Mouse (Mus musculus) ES-Bruce4 (cell line): ENCODE measurements around the gene Kcnj16. TPM values are rescaled to one million over a fixed set of nuclear protein-coding genes. Genes with fewer than 3 reads are reported as not detected.

Experiments used
- H3K27ac ChIP-seq: 2 replicates; pipeline ENCODE4 v1.5.1; 2012; ENCODE audit warnings: low read length, inconsistent platforms; ENCODE audit not compliant: insufficient read depth
- H3K27me3 ChIP-seq: 2 replicates; pipeline ENCODE4 v1.6.1; 2012; ENCODE audit warnings: mild to moderate bottlenecking, low read length, inconsistent platforms; ENCODE audit not compliant: control insufficient read depth, poor library complexity, insufficient read depth, severe bottlenecking
- H3K36me3 ChIP-seq: 2 replicates; pipeline ENCODE4 v1.6.1; 2012; ENCODE audit warnings: inconsistent platforms, mild to moderate bottlenecking, low read length, moderate library complexity; ENCODE audit not compliant: control insufficient read depth, poor library complexity, insufficient read depth, severe bottlenecking
- H3K4me1 ChIP-seq: one replicate; pipeline ENCODE4 v1.8.1; 2011; ENCODE audit warnings: low read length; ENCODE audit not compliant: control insufficient read depth, insufficient read depth
- H3K4me3 ChIP-seq: 2 replicates; pipeline ENCODE4 v1.5.1; 2011; ENCODE audit warnings: low read depth, mild to moderate bottlenecking, low read length
- H3K9ac ChIP-seq: 2 replicates; pipeline ENCODE4 v1.6.1; 2012; ENCODE audit warnings: low read depth, mild to moderate bottlenecking, inconsistent platforms; ENCODE audit not compliant: poor library complexity, severe bottlenecking
- H3K9me3 ChIP-seq: replicated peaks from 2 replicates; pipeline ENCODE4 v1.6.1; 2012; ENCODE audit warnings: mild to moderate bottlenecking, low read length, inconsistent platforms; ENCODE audit not compliant: control insufficient read depth, poor library complexity, insufficient read depth, severe bottlenecking
- CTCF ChIP-seq: IDR thresholded peaks from one replicate; pipeline ENCODE4 v1.8.1; 2011; ENCODE audit warnings: low read depth, low read length
- EP300 ChIP-seq: IDR thresholded peaks from 2 replicates; pipeline ENCODE4 v1.6.1; 2011; ENCODE audit warnings: low read depth, low read length; ENCODE audit not compliant: insufficient read depth
- POLR2A ChIP-seq: IDR thresholded peaks from one replicate; pipeline ENCODE4 v1.8.1; 2011; ENCODE audit warnings: low read length; ENCODE audit not compliant: insufficient read depth
- polyA plus RNA-seq: library from polyadenylated mRNA; stranded (reverse); fragments of >200 nt; gene quantifications from 2 replicates; pipeline ENCODE4 v1.2.4, GENCODE M21; 2011; ENCODE audit warnings: low read depth; ENCODE audit not compliant: missing spikeins, insufficient read depth, insufficient read length

The Kcnj16 gene
- polyA plus RNA-seq, 1 experiment: not detected

DNA sequence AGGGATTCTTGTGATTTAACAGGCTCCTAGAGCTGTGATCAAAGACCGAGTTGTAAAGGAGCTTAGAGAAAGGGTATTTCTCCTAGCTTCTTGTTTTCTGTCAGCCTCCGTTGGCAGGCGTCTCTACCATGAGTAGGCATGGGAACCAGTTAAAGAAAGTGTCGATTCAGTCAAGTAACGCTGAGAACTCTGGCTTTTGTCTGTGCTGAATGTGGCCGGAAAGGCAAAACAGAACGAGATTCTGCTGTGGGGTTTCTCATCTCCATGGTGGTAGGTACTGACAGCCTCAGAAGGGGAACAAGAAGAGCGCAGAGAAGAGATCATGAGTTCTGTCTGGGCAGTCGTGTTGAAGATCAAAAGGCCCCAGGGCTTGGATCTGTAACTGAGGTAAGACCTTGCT lies 29.4 kb downstream of the Kcnj16 start:
- no peaks in the 10 kb centered on the region for H3K9me3 ChIP-seq
- no peaks in the 10 kb centered on the region for H3K4me1 ChIP-seq
- no peak overlapping the region for H3K4me3 ChIP-seq
- no peak overlapping the region for H3K9ac ChIP-seq
- H3K27ac ChIP-seq: no peak overlapping the region
- TF ChIP-seq CTCF (no peak), EP300 (no peak), POLR2A (no peak)
- H3K27me3 ChIP-seq: no peaks in the 10 kb centered on the region; the same call in 1 of the 2 replicates
- no peaks in the 10 kb centered on the region for H3K36me3 ChIP-seq

DNA sequence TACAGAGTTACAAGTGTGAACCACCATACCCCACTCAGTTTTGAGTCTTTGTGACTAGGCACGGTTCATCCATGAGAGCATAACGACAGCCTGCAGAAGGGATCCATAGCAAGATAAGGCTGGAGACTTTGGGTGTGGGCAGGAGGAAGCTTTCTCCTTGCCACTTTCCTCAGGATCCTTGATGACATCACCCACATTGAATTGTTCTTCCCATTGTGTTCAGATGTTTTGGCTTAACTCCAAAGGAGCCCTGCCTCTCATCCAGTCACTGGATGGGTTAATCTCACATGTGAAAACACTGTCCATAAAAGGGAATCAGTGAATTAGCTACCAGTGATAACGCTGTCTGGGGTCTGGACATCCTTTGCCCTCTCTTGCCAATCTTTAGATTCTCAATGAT lies 37.3 kb downstream of the Kcnj16 start:
- no peak overlapping the region for H3K9ac ChIP-seq
- no peaks in the 10 kb centered on the region for H3K9me3 ChIP-seq

GRCm38 (mm10) chr11:111009471-111009870 lies 41.6 kb downstream of the Kcnj16 start:
- TF ChIP-seq EP300 (no peak), POLR2A (no peak), CTCF (no peak)
- H3K27me3 ChIP-seq: no peaks in the 10 kb centered on the region
- H3K36me3 ChIP-seq: no peaks in the 10 kb centered on the region
- no peaks in the 10 kb centered on the region for H3K4me1 ChIP-seq
- no peak overlapping the region for H3K27ac ChIP-seq
- H3K9ac ChIP-seq: no peak overlapping the region
- H3K9me3 ChIP-seq: no peaks in the 10 kb centered on the region
- no peak overlapping the region for H3K4me3 ChIP-seq

More for the DNA sequence above, 37.3 kb downstream of the Kcnj16 start:
- no peaks in the 10 kb centered on the region; the same call in 1 of the 2 replicates for H3K27me3 ChIP-seq
- H3K4me1 ChIP-seq: no peaks in the 10 kb centered on the region
- H3K36me3 ChIP-seq: no peaks in the 10 kb centered on the region
- H3K4me3 ChIP-seq: no peak overlapping the region
- H3K27ac ChIP-seq: no peak overlapping the region
- no peak for TF ChIP-seq POLR2A

- H3K36me3 ChIP-seq: no peaks in the 10 kb centered on the region; the same call in 1 of the 2 replicates
- no peaks in the 10 kb centered on the region for H3K27me3 ChIP-seq
- H3K4me1 ChIP-seq: no peaks in the 10 kb centered on the region
- H3K9me3 ChIP-seq: no peaks in the 10 kb centered on the region
- no peak overlapping the region for H3K27ac ChIP-seq
- TF ChIP-seq EP300 (no peak), POLR2A (no peak), CTCF (no peak)
- H3K4me3 ChIP-seq: no peak overlapping the region
- no peak overlapping the region for H3K9ac ChIP-seq
Measured at GRCm38 (mm10) chr11:111016206-111016605, 48.4 kb downstream of the Kcnj16 start.

DNA sequence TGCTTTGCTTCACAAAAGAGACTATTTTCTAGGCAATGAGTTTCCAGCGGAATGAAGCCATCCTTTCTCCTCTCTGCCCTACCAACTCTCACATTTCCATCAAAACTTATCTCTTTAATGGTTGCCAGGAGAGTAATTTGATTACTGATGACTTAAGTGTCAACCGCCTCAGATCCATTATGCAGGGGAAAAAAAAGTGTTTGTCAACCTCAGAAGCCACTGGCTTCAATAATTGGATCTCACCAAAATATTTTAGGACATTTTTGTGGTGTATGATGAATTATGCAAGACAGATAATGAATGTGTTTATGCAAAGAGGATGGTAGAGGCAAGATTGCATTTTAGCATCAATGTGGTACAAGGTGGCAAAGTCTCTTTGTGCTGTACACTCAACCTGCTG lies 52.4 kb downstream of the Kcnj16 start:
- TF ChIP-seq EP300: no peak
- no peak for TF ChIP-seq POLR2A
- TF ChIP-seq CTCF: no peak
- no peaks in the 10 kb centered on the region for H3K9me3 ChIP-seq
- no peak overlapping the region for H3K9ac ChIP-seq
- H3K4me3 ChIP-seq: no peak overlapping the region
- no peaks in the 10 kb centered on the region for H3K4me1 ChIP-seq
- no peak overlapping the region for H3K27ac ChIP-seq
- no peaks in the 10 kb centered on the region for H3K27me3 ChIP-seq
- H3K36me3 ChIP-seq: no peaks in the 10 kb centered on the region; the same call in 1 of the 2 replicates

- no peak overlapping the region for H3K9ac ChIP-seq
- H3K4me3 ChIP-seq: no peak overlapping the region
- TF ChIP-seq CTCF (no peak), EP300 (no peak), POLR2A (no peak)
- H3K27ac ChIP-seq: no peak overlapping the region
- H3K4me1 ChIP-seq: no peaks in the 10 kb centered on the region
- H3K9me3 ChIP-seq: no peaks in the 10 kb centered on the region
- no peaks in the 10 kb centered on the region for H3K36me3 ChIP-seq
- H3K27me3 ChIP-seq: no peaks in the 10 kb centered on the region
Measured at GRCm38 (mm10) chr11:111022681-111023281, 54.9 kb downstream of the Kcnj16 start.
